Mouse (Mus musculus) heart, postnatal 0 days (tissue): ENCODE measurements around the gene Jakmip3. TPM values are rescaled to one million over a fixed set of nuclear protein-coding genes. Genes with fewer than 3 reads are reported as not detected.

Experiments
- ATAC-seq: fragments of 200-750 bp; cut with Nextera tagmentation; 2 replicates; pipeline ENCODE4 v1.8.0; 2017; ENCODE audit warnings: low read depth, moderate number of reproducible peaks, moderate library complexity; ENCODE audit not compliant: insufficient read depth
- DNase-seq: peaks from one replicate; pipeline ENCODE4 v3.0.0-alpha.2; 2016; ENCODE audit warnings: low spot score
- H3K27ac ChIP-seq: fragments of 300-500 bp; sonication (generic); 2 replicates; pipeline ENCODE4 v1.5.1; 2014; ENCODE audit warnings: low read depth, mild to moderate bottlenecking
- H3K27me3 ChIP-seq: fragments of 300-500 bp; sonication (generic); 2 replicates; pipeline ENCODE4 v1.6.1; 2014; ENCODE audit warnings: low read length, mixed read lengths; ENCODE audit not compliant: control insufficient read depth, insufficient read depth
- H3K36me3 ChIP-seq: fragments of 300-500 bp; sonication (generic); replicated peaks from 2 replicates; pipeline ENCODE4 v1.6.1; 2014; ENCODE audit warnings: low read length, mixed read lengths; ENCODE audit not compliant: control insufficient read depth, insufficient read depth
- H3K4me1 ChIP-seq: fragments of 300-500 bp; sonication (generic); 2 replicates; pipeline ENCODE4 v1.6.1; 2014; ENCODE audit warnings: antibody characterized with exemption; ENCODE audit not compliant: control insufficient read depth, insufficient read depth
- H3K4me2 ChIP-seq: fragments of 300-500 bp; sonication (generic); 2 replicates; pipeline ENCODE4 v1.6.1; 2014; ENCODE audit warnings: low read depth, mild to moderate bottlenecking, low read length, moderate library complexity
- H3K4me3 ChIP-seq: fragments of 300-500 bp; sonication (generic); 2 replicates; pipeline ENCODE4 v1.5.1; 2014; ENCODE audit warnings: low read depth, low read length
- H3K9ac ChIP-seq: fragments of 300-500 bp; sonication (generic); replicated peaks from 2 replicates; pipeline ENCODE4 v1.6.1; 2014; ENCODE audit warnings: low read depth, low read length, mixed read lengths
- H3K9me3 ChIP-seq: fragments of 300-500 bp; sonication (generic); replicated peaks from 2 replicates; pipeline ENCODE4 v1.6.1; 2016; ENCODE audit warnings: low read length; ENCODE audit not compliant: control insufficient read depth
- CTCF ChIP-seq: IDR thresholded peaks from 2 replicates; pipeline ENCODE4 v1.5.1; 2016; ENCODE audit warnings: antibody characterized with exemption, control low read depth, low read depth
- EP300 ChIP-seq: IDR thresholded peaks from 2 replicates; pipeline ENCODE4 v1.6.1; 2016; ENCODE audit warnings: antibody characterized with exemption, low read depth
- WGBS: fragments of 180-500 bp; shearing (Covaris S2); extraction: QIAGEN DNeasy Blood & Tissue Kit; methylation state at CpG from one replicate; pipeline ENCODE4 v1.1.7; 2014; 5-methylcytosine and 5-hydroxymethylcytosine counted together
- polyA plus RNA-seq: library from polyadenylated mRNA; unstranded; fragments of >200 nt; fragmentation: Nextera tagmentation; extraction: Ambion mirVana; gene quantifications from 2 replicates; pipeline ENCODE4 v1.2.1, GENCODE M21; 2015
- total RNA-seq: library from RNA; depleted of rRNA; stranded (reverse); fragments of >200 nt; gene quantifications from 2 replicates; pipeline ENCODE4 v1.2.3, GENCODE M21; 2014; ENCODE audit warnings: low replicate concordance

The Jakmip3 gene
- total and polyA plus RNA-seq, 2 experiments from 2014 or later = not detected

- no peaks in the 10 kb centered on the region for H3K36me3 ChIP-seq
- 70% methylated on average over 4 of the region's 4 CpGs for WGBS
- no peak overlapping the region for H3K27ac ChIP-seq
- H3K27me3 ChIP-seq = peaks cover 22% of the 10 kb centered on the region
- no peaks in the 10 kb centered on the region for H3K4me1 ChIP-seq
- no peaks in the 10 kb centered on the region for H3K9me3 ChIP-seq
- ATAC-seq (no peak), DNase-seq (no peak)
- no peak overlapping the region for H3K4me3 ChIP-seq
- TF ChIP-seq CTCF (peak; percentile 23; the same call in 1 of the 2 replicates), EP300 (no peak)
- H3K4me2 ChIP-seq = no peak overlapping the region
- H3K9ac ChIP-seq = no peak overlapping the region
Observed at GRCm38 (mm10) chr7:139080714-139081113, 140.2 kb downstream of the Jakmip3 start.

DNA sequence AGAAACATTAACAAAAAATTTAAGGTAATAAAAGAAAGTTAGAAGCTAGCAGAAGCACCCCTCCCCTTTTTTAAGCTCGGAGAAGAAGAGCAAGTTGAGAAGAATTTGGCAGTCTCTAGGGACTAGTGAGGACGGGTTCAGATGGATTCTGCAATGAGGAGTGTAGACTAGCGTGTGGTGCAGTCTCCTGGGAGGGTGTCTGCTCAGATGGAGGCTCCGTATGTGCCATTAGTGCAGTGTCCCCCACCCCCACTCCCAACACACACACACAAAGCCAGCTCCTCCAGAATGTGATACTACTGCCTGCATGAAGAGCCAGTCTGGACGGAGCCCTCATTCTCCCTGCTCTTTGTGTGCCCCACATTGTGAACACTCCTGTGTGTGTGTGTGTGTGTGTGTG is 140.6 kb downstream of the Jakmip3 start:
- no peak overlapping the region for H3K9ac ChIP-seq
- no peaks in the 10 kb centered on the region for H3K4me1 ChIP-seq
- DNase-seq (no peak), ATAC-seq (no peak)
- peaks cover 27% of the 10 kb centered on the region for H3K27me3 ChIP-seq
- 56% methylated on average over 5 of the region's 5 CpGs for WGBS
- H3K27ac ChIP-seq = no peak overlapping the region
- H3K36me3 ChIP-seq = no peaks in the 10 kb centered on the region
- no peak overlapping the region for H3K4me2 ChIP-seq
- TF ChIP-seq CTCF (no peak), EP300 (no peak)
- no peaks in the 10 kb centered on the region for H3K9me3 ChIP-seq
- no peak overlapping the region for H3K4me3 ChIP-seq

DNA sequence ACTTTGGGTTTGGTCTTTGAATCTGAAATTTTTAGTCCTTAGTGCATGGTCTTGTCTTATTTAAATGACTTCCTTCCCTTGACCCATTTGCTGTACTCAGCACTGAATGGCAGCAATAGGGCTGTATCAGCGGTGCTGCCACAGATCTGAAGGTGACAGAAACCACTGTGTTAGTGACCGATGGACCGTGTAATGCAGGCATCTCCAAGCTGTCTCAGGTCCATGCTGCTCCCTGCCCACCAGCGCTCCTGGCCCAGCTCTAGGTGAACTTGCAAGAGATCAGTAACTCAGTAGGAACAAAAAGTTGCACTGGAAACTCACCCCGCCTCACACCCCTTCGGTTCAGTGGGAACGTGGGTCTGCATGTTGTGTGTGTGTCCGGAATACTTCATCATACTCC is 141.8 kb downstream of the Jakmip3 start:
- no peak overlapping the region for H3K4me3 ChIP-seq
- ATAC-seq (no peak), DNase-seq (no peak)
- H3K36me3 ChIP-seq = no peaks in the 10 kb centered on the region
- H3K27me3 ChIP-seq = peaks cover 38% of the 10 kb centered on the region
- H3K9ac ChIP-seq = no peak overlapping the region
- 87% methylated on average over 8 of the region's 8 CpGs for WGBS
- no peak overlapping the region for H3K4me2 ChIP-seq
- no peak overlapping the region for H3K27ac ChIP-seq
- no peak for TF ChIP-seq EP300
- TF ChIP-seq CTCF = no peak
- H3K9me3 ChIP-seq = no peaks in the 10 kb centered on the region
- H3K4me1 ChIP-seq = no peaks in the 10 kb centered on the region

DNA sequence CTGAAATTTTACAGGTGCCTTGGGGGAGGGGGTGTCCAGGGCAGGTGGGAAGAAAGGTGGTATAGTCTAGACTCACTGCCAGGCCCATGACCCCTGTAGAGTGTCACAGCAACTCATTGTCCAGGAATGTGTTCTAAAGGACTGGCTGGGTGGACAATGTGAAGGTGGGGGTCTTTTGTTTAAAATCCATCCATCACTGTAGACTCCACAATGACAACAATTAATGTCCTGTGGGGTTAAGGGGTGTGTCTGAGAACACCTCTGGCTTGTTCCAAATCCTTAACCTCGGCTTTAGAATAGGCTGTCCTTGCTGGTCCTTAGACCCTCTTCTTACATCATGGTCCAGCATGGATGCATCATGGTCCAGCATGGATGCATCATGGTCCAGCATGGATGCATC is 143.8 kb downstream of the Jakmip3 start:
- TF ChIP-seq CTCF (no peak), EP300 (no peak)
- no peak overlapping the region for H3K27ac ChIP-seq
- H3K4me2 ChIP-seq = no peak overlapping the region
- no peak for ATAC-seq
- H3K9ac ChIP-seq = no peak overlapping the region
- no peak for DNase-seq
- no peak overlapping the region for H3K4me3 ChIP-seq
- 48% methylated on average over 1 of the region's 1 CpGs for WGBS
- H3K27me3 ChIP-seq = peaks cover 56% of the 10 kb centered on the region
- no peaks in the 10 kb centered on the region for H3K9me3 ChIP-seq
- no peaks in the 10 kb centered on the region for H3K4me1 ChIP-seq
- no peaks in the 10 kb centered on the region for H3K36me3 ChIP-seq

DNA sequence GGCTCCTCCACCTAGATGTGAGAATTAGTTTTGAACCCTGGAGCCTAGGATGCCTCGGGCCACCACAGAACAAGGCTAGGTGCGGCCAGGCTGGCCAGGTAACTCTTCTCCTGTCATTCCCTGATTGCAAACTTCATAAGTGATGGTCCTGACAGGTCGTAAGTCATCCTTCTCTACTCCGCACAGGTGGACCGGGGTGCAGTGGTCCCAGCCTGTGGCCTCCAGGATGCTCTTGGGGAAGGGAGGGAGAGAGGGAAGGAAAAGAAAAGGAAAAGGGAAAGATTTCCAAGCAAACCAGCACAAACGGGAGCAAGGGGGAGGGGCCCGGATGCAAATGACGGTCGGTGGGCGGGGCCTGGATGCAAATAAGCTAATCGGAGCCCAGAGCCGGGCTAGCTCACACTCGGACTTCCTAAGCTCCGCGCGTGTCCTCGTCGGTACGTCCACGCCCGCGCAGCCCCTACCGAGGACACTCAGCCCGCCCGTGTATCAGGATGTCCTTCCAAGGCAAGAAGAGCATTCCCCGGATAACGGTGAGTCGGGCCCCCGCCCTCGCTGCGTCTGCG is 145.2 kb downstream of the Jakmip3 start, which contains the start of gene Dpysl4:
Gene Dpysl4, plus strand, starts transcription at position 373 of the 566 bp plus-strand sequence.
- ATAC-seq = peak; percentile 53; the same call in 1 of the 2 replicates

More for the DNA sequence above, 145.2 kb downstream of the Jakmip3 start, which contains the start of gene Dpysl4:
- Histone ChIP-seq H3K27me3 (peaks cover 61% of the 10 kb centered on the region), H3K9me3 (no peaks in the 10 kb centered on the region), H3K4me3 (peak within 1 kb of the TSS; percentile 49), H3K36me3 (no peaks in the 10 kb centered on the region), H3K4me1 (no peaks in the 10 kb centered on the region), H3K4me2 (peak within 1 kb of the TSS; percentile 68), H3K27ac (no peak within 1 kb of the TSS), H3K9ac (no peak within 1 kb of the TSS)
- WGBS = 8% methylated on average over 32 of the region's 32 CpGs
- no peak for DNase-seq
- no peak for TF ChIP-seq CTCF
